Mouse (Mus musculus): ENCODE results near the gene Ppt2. TPM values are rescaled to one million over a fixed set of nuclear protein-coding genes. Genes with fewer than 3 reads are reported as not detected.

Ppt2 gene
- polyA plus RNA-seq (2012; rRNA removed), result 22.8 and 24.8 TPM in 2 replicates

- peak; percentile 64 for DNase-seq (ENCODE audit: low spot score)
Measured at GRCm38 (mm10) chr17:34627943-34628643, at the start of gene Ppt2. Gene Ppt2, minus strand, starts transcription at chr17:34628510.

GRCm38 (mm10) chr17:34676671-34677070 is 48.4 kb upstream of the Ppt2 start:
- no peak for DNase-seq (ENCODE audit: low spot score)

- no peak for DNase-seq (ENCODE audit: low spot score)
Measured at GRCm38 (mm10) chr17:34676093-34676460, 47.8 kb upstream of the Ppt2 start.

GRCm38 (mm10) chr17:34675205-34676092 is 47.1 kb upstream of the Ppt2 start:
- no peak for DNase-seq (ENCODE audit: low spot score)

GRCm38 (mm10) chr17:34674524-34675204 is 46.4 kb upstream of the Ppt2 start:
- no peak for DNase-seq (ENCODE audit: low spot score)

- DNase-seq (ENCODE audit: low spot score), result no peak
Measured at GRCm38 (mm10) chr17:34673139-34673538, 44.8 kb upstream of the Ppt2 start.

GRCm38 (mm10) chr17:34672246-34672792 is 44.0 kb upstream of the Ppt2 start:
- no peak for DNase-seq (ENCODE audit: low spot score)

GRCm38 (mm10) chr17:34671151-34672066 is 43.1 kb upstream of the Ppt2 start:
- no peak for DNase-seq (ENCODE audit: low spot score)

GRCm38 (mm10) chr17:34670235-34670634 is 41.9 kb upstream of the Ppt2 start, which contains the start of gene Tnxb:
Gene Tnxb, plus strand, starts transcription at chr17:34670535.
- DNase-seq (ENCODE audit: low spot score), result no peak

- DNase-seq (ENCODE audit: low spot score), result no peak
Measured at GRCm38 (mm10) chr17:34664472-34664871, 36.2 kb upstream of the Ppt2 start.

GRCm38 (mm10) chr17:34663558-34663957 is 35.2 kb upstream of the Ppt2 start:
- no peak for DNase-seq (ENCODE audit: low spot score)

- DNase-seq (ENCODE audit: low spot score), result no peak
Measured at GRCm38 (mm10) chr17:34662978-34663377, 34.7 kb upstream of the Ppt2 start.

- no peak for DNase-seq (ENCODE audit: low spot score)
Measured at GRCm38 (mm10) chr17:34662468-34662867, 34.2 kb upstream of the Ppt2 start.

- no peak for DNase-seq (ENCODE audit: low spot score)
Measured at GRCm38 (mm10) chr17:34661121-34661591, 32.8 kb upstream of the Ppt2 start.

- no peak for DNase-seq (ENCODE audit: low spot score)
Measured at GRCm38 (mm10) chr17:34660259-34660820, 32.0 kb upstream of the Ppt2 start.

GRCm38 (mm10) chr17:34659897-34660214 is 31.5 kb upstream of the Ppt2 start:
- DNase-seq (ENCODE audit: low spot score), result no peak

- no peak for DNase-seq (ENCODE audit: low spot score)
Measured at GRCm38 (mm10) chr17:34659181-34659896, 31.0 kb upstream of the Ppt2 start.

- DNase-seq (ENCODE audit: low spot score), result no peak
Measured at GRCm38 (mm10) chr17:34658591-34658990, 30.3 kb upstream of the Ppt2 start.

- no peak for DNase-seq (ENCODE audit: low spot score)
Measured at GRCm38 (mm10) chr17:34658145-34658544, 29.8 kb upstream of the Ppt2 start.

- no peak for DNase-seq (ENCODE audit: low spot score)
Measured at GRCm38 (mm10) chr17:34657271-34657670, 29.0 kb upstream of the Ppt2 start.

All from urinary bladder, adult 2 months (tissue).